Mouse (Mus musculus): ENCODE results near the gene Htatsf1. TPM values are rescaled to one million over a fixed set of nuclear protein-coding genes. Genes with fewer than 3 reads are reported as not detected.

Htatsf1 gene
- polyA plus RNA-seq, 1 experiment, result 15.1 TPM

- Histone ChIP-seq H3K36me3 (ENCODE audit: control insufficient read depth, insufficient read depth) (peaks cover 5% of the 10 kb centered on the region), H3K4me3 (peak overlapping the region; percentile 42), H3K4me2 (ENCODE audit: low read depth) (peak overlapping the region; percentile 84), H3K79me2 (ENCODE audit: control insufficient read depth, insufficient read depth) (no peaks in the 10 kb centered on the region), H3K27me3 (ENCODE audit: control insufficient read depth, insufficient read depth, insufficient read length) (no peaks in the 10 kb centered on the region), H3ac (ENCODE audit: control insufficient read depth, insufficient read length) (peak overlapping the region; percentile 33)
- TF ChIP-seq SRF (IDR thresholded peaks at IDR 0.05; ENCODE audit: control insufficient read depth, insufficient read length, low read depth) (no peak), MYOG (IDR thresholded peaks at IDR 0.05; ENCODE audit: control insufficient read depth in 1 of 3, insufficient read depth in 1 of 3, insufficient read length in 2 of 3, low read depth in 2 of 3) (no peak), POLR2A (IDR thresholded peaks at IDR 0.05; ENCODE audit: insufficient read length, low read depth) (no peak), REST (IDR thresholded peaks at IDR 0.05; ENCODE audit: insufficient read depth, insufficient read length) (no peak), CEBPB (IDR thresholded peaks at IDR 0.05; ENCODE audit: insufficient read depth, poor library complexity, severe bottlenecking) (no peak), E2F4 (IDR thresholded peaks at IDR 0.05; ENCODE audit: insufficient read depth) (no peak), USF1 (IDR thresholded peaks at IDR 0.05; ENCODE audit: low read depth) (no peak), MAX (IDR thresholded peaks at IDR 0.05; ENCODE audit: low read depth) (no peak), MYOD1 (IDR thresholded peaks at IDR 0.05; ENCODE audit: control insufficient read depth in 1 of 3, insufficient read length in 2 of 3, low read depth in 2 of 3) (no peak), POLR2AphosphoS2 (IDR thresholded peaks at IDR 0.05; ENCODE audit: insufficient read length, low read depth) (no peak), TCF3 (IDR thresholded peaks at IDR 0.05; ENCODE audit: insufficient read length, low read depth) (no peak), TCF12 (IDR thresholded peaks at IDR 0.05; ENCODE audit: insufficient read depth, poor library complexity, severe bottlenecking) (no peak)
These were observed 606 bp downstream of the Htatsf1 start for GRCm38 (mm10) chrX:57053993-57054385.

- H3K4me2 ChIP-seq (ENCODE audit: low read depth), result no peak overlapping the region
- TF ChIP-seq MAX (IDR thresholded peaks at IDR 0.05; ENCODE audit: low read depth) (no peak), POLR2A (IDR thresholded peaks at IDR 0.05; ENCODE audit: insufficient read length, low read depth) (no peak), TCF12 (IDR thresholded peaks at IDR 0.05; ENCODE audit: insufficient read depth, poor library complexity, severe bottlenecking) (no peak), REST (IDR thresholded peaks at IDR 0.05; ENCODE audit: insufficient read depth, insufficient read length) (no peak), POLR2AphosphoS2 (IDR thresholded peaks at IDR 0.05; ENCODE audit: insufficient read length, low read depth) (no peak), MYOG (IDR thresholded peaks at IDR 0.05; ENCODE audit: control insufficient read depth in 1 of 3, insufficient read depth in 1 of 3, insufficient read length in 2 of 3, low read depth in 2 of 3) (no peak)
- no peak overlapping the region for H3ac ChIP-seq (ENCODE audit: control insufficient read depth, insufficient read length)
- no peaks in the 10 kb centered on the region for H3K79me2 ChIP-seq (ENCODE audit: control insufficient read depth, insufficient read depth)
- no peaks in the 10 kb centered on the region for H3K36me3 ChIP-seq (ENCODE audit: control insufficient read depth, insufficient read depth)
- H3K4me3 ChIP-seq, result no peak overlapping the region
- H3K27me3 ChIP-seq (ENCODE audit: control insufficient read depth, insufficient read depth, insufficient read length), result no peaks in the 10 kb centered on the region
These were observed 28.1 kb downstream of the Htatsf1 start for GRCm38 (mm10) chrX:57081496-57081895.

DNA sequence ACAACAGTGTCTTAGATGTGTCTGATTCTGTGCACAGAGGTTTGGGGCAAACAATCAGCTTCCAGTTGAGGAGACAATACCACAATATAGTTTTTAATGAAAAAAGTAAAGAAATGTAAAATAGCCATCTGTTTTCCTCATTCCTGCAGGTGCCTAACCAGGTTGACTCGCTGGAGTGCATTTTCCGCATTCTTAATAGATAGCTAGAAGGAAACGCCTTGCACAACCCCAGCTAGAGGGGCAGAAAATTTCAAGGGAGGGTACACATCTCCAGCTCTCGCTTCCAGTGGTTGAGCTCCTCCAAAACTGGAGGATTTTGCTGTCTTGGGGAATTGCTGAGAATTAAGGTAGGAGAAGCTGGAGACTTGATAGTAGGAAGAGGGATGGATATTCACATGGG, 34.4 kb downstream of the Htatsf1 start, which contains the start of gene Vgll1:
TSS of gene Vgll1 (plus strand) at position 301 of the 400 bp plus-strand sequence.
- no peaks in the 10 kb centered on the region for H3K79me2 ChIP-seq (ENCODE audit: control insufficient read depth, insufficient read depth)
- no peak within 1 kb of the TSS for H3K4me3 ChIP-seq
- no peaks in the 10 kb centered on the region for H3K27me3 ChIP-seq (ENCODE audit: control insufficient read depth, insufficient read depth, insufficient read length)
- TF ChIP-seq POLR2AphosphoS2 (IDR thresholded peaks at IDR 0.05; ENCODE audit: insufficient read length, low read depth) (no peak), E2F4 (IDR thresholded peaks at IDR 0.05; ENCODE audit: insufficient read depth) (no peak), TCF3 (IDR thresholded peaks at IDR 0.05; ENCODE audit: insufficient read length, low read depth) (no peak), TCF12 (IDR thresholded peaks at IDR 0.05; ENCODE audit: insufficient read depth, poor library complexity, severe bottlenecking) (no peak), POLR2A (IDR thresholded peaks at IDR 0.05; ENCODE audit: insufficient read length, low read depth) (no peak), SRF (IDR thresholded peaks at IDR 0.05; ENCODE audit: control insufficient read depth, insufficient read length, low read depth) (no peak), MYOD1 (IDR thresholded peaks at IDR 0.05; ENCODE audit: control insufficient read depth in 1 of 3, insufficient read length in 2 of 3, low read depth in 2 of 3) (no peak), REST (IDR thresholded peaks at IDR 0.05; ENCODE audit: insufficient read depth, insufficient read length) (no peak), MAX (IDR thresholded peaks at IDR 0.05; ENCODE audit: low read depth) (no peak), CEBPB (IDR thresholded peaks at IDR 0.05; ENCODE audit: insufficient read depth, poor library complexity, severe bottlenecking) (no peak), USF1 (IDR thresholded peaks at IDR 0.05; ENCODE audit: low read depth) (no peak), MYOG (IDR thresholded peaks at IDR 0.05; ENCODE audit: control insufficient read depth in 1 of 3, insufficient read depth in 1 of 3, insufficient read length in 2 of 3, low read depth in 2 of 3) (no peak)
- H3ac ChIP-seq (ENCODE audit: control insufficient read depth, insufficient read length), result no peak within 1 kb of the TSS
- H3K36me3 ChIP-seq (ENCODE audit: control insufficient read depth, insufficient read depth), result no peaks in the 10 kb centered on the region
- no peak within 1 kb of the TSS for H3K4me2 ChIP-seq (ENCODE audit: low read depth)

DNA sequence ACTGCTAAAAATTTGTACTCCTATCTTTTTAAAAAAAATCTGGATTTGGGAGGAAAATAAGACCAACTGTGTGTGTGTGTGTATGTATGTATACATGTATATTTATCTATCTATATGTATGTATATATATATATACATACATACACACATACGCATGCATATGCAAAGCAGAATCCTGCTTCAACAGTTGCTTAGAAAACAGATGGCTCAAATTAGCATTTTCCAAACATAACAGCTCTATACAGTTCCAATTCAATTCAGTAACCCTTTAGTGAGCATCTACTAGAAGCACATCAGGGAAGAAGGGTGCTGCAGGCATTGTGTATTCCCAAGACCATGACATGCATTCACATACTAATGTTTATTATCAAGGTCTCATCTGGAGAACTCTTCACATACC, 50.0 kb downstream of the Htatsf1 start:
- TF ChIP-seq TCF12 (IDR thresholded peaks at IDR 0.05; ENCODE audit: insufficient read depth, poor library complexity, severe bottlenecking), result no peak
- TF ChIP-seq REST (IDR thresholded peaks at IDR 0.05; ENCODE audit: insufficient read depth, insufficient read length), result no peak
- TF ChIP-seq MYOG (IDR thresholded peaks at IDR 0.05; ENCODE audit: control insufficient read depth in 1 of 3, insufficient read depth in 1 of 3, insufficient read length in 2 of 3, low read depth in 2 of 3), result no peak
- no peak for TF ChIP-seq E2F4 (IDR thresholded peaks at IDR 0.05; ENCODE audit: insufficient read depth)
- TF ChIP-seq CEBPB (IDR thresholded peaks at IDR 0.05; ENCODE audit: insufficient read depth, poor library complexity, severe bottlenecking), result no peak
- no peak for TF ChIP-seq MYOD1 (IDR thresholded peaks at IDR 0.05; ENCODE audit: control insufficient read depth in 1 of 3, insufficient read length in 2 of 3, low read depth in 2 of 3)
- TF ChIP-seq USF1 (IDR thresholded peaks at IDR 0.05; ENCODE audit: low read depth), result no peak
- no peak for TF ChIP-seq TCF3 (IDR thresholded peaks at IDR 0.05; ENCODE audit: insufficient read length, low read depth)
- no peak for TF ChIP-seq SRF (IDR thresholded peaks at IDR 0.05; ENCODE audit: control insufficient read depth, insufficient read length, low read depth)
- TF ChIP-seq POLR2A (IDR thresholded peaks at IDR 0.05; ENCODE audit: insufficient read length, low read depth), result no peak
- no peak for TF ChIP-seq MAX (IDR thresholded peaks at IDR 0.05; ENCODE audit: low read depth)
- no peak for TF ChIP-seq POLR2AphosphoS2 (IDR thresholded peaks at IDR 0.05; ENCODE audit: insufficient read length, low read depth)
- H3K27me3 ChIP-seq (ENCODE audit: control insufficient read depth, insufficient read depth, insufficient read length), result no peaks in the 10 kb centered on the region
- H3K36me3 ChIP-seq (ENCODE audit: control insufficient read depth, insufficient read depth), result no peaks in the 10 kb centered on the region
- no peak overlapping the region for H3K4me3 ChIP-seq
- H3K4me2 ChIP-seq (ENCODE audit: low read depth), result no peak overlapping the region
- H3K79me2 ChIP-seq (ENCODE audit: control insufficient read depth, insufficient read depth), result no peaks in the 10 kb centered on the region
- H3ac ChIP-seq (ENCODE audit: control insufficient read depth, insufficient read length), result no peak overlapping the region

All from myocyte (in vitro differentiated cells).